Mouse (Mus musculus) limb, embryonic 13.5 days (tissue): ENCODE measurements at regions not wholly inside any gene's neighbourhood (a gene's known extent, or its start where the extent isn't known, plus 50 kb on each side); places are given as distances from the start of the nearest gene placed in this dataset.

Source experiments
- ATAC-seq: fragments of 200-750 bp; cut with Nextera tagmentation; 2 replicates; pipeline ENCODE4 v1.8.0; 2017; ENCODE audit warnings: low read depth, moderate number of reproducible peaks, moderate TSS enrichment; ENCODE audit not compliant: low FRiP score
- H3K27ac ChIP-seq: fragments of 300-500 bp; sonication (generic); 2 replicates; pipeline ENCODE4 v1.5.1; 2015; ENCODE audit warnings: inconsistent platforms, mild to moderate bottlenecking, moderate library complexity
- H3K27me3 ChIP-seq: fragments of 300-500 bp; sonication (generic); 2 replicates; pipeline ENCODE4 v1.6.1; 2015; ENCODE audit warnings: mild to moderate bottlenecking, inconsistent platforms
- H3K36me3 ChIP-seq: fragments of 300-500 bp; sonication (generic); 2 replicates; pipeline ENCODE4 v1.6.1; 2015; ENCODE audit warnings: inconsistent platforms, mild to moderate bottlenecking, moderate library complexity
- H3K4me1 ChIP-seq: fragments of 300-500 bp; sonication (generic); 2 replicates; pipeline ENCODE4 v1.6.1; 2015; ENCODE audit warnings: inconsistent platforms
- H3K4me2 ChIP-seq: fragments of 300-500 bp; sonication (generic); replicated peaks from 2 replicates; pipeline ENCODE4 v1.6.1; 2015; ENCODE audit warnings: inconsistent platforms, mild to moderate bottlenecking, moderate library complexity
- H3K4me3 ChIP-seq: fragments of 300-500 bp; sonication (generic); 2 replicates; pipeline ENCODE4 v1.5.1; 2015; ENCODE audit warnings: moderate library complexity, mild to moderate bottlenecking, inconsistent platforms
- H3K9ac ChIP-seq: fragments of 300-500 bp; sonication (generic); 2 replicates; pipeline ENCODE4 v1.6.1; 2015; ENCODE audit warnings: mild to moderate bottlenecking, inconsistent platforms
- H3K9me3 ChIP-seq: fragments of 300-500 bp; sonication (generic); 2 replicates; pipeline ENCODE4 v1.6.1; 2016; ENCODE audit warnings: inconsistent platforms
- WGBS: fragments of 180-500 bp; shearing (Covaris S2); methylation state at CpG from one replicate; pipeline ENCODE4 v1.1.7; 2015; 5-methylcytosine and 5-hydroxymethylcytosine counted together

DNA sequence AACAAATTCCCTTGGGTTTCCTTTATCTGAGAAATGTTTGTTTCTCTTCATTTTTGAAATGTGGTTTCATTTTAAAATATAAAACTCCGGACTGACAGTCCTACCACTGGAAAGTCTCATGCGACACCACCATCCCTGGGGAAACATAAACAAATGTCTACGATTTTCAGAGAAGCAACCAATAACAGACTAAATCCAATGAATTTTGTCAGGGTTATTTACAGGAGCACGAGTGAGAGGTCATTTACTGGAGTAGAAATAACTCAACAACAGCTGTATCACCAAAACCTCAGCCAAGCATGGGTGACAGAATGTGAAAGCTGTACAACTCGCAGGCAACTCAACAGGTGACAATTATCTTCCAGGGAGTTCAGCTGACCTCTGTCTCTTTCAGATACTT lies 200.5 kb downstream of the Fam76b start:
- no peaks in the 10 kb centered on the region for H3K36me3 ChIP-seq
- ATAC-seq = no peak
- WGBS = 59% methylated on average over 5 of the region's 5 CpGs

DNA sequence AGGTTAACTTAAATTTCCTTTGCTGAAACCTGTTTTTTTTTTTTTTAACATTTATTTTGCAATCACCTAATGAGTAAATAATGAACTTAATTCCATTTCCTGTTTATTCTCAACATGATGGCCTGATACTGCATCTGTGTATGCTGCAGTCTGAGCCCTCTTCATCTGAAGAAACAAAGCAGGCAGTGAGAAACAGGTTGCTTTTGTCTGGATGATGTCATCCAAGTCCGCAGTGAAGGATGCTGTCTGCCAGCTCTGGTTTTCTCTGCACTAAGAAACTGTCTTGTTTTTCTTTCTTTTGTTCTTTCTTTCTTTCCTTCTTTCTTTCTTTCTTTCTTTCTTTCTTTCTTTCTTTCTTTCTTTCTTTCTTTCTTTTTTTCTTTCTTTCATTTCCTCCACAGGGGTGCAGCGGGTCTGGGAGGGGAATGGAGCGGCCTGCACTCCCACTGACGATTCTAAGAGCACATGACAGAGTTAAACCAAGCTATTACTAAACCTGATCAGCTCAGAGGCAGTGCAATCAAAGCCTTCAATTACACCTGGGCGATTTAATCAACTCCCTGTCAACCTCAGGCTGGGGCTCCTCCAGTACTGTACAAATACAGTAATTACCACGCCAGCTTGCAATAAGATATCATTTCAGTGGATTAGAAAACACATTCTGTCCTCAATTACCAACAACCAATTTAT lies 204.0 kb downstream of the Fam76b start:
- Histone ChIP-seq H3K27me3 (no peaks in the 10 kb centered on the region), H3K27ac (no peak overlapping the region), H3K9ac (no peak overlapping the region), H3K36me3 (no peaks in the 10 kb centered on the region), H3K4me3 (no peak overlapping the region), H3K9me3 (no peaks in the 10 kb centered on the region), H3K4me1 (peaks cover 4% of the 10 kb centered on the region; the same call in 1 of the 2 replicates), H3K4me2 (no peak overlapping the region)
- ATAC-seq = no peak
- WGBS = 50% methylated on average over 6 of the region's 6 CpGs

More for the DNA sequence above, 200.5 kb downstream of the Fam76b start:
- H3K9me3 ChIP-seq = no peaks in the 10 kb centered on the region
- no peaks in the 10 kb centered on the region for H3K27me3 ChIP-seq
- H3K4me3 ChIP-seq = no peak overlapping the region
- peaks cover 4% of the 10 kb centered on the region; the same call in 1 of the 2 replicates for H3K4me1 ChIP-seq
- H3K9ac ChIP-seq = no peak overlapping the region
- H3K27ac ChIP-seq = no peak overlapping the region
- no peak overlapping the region for H3K4me2 ChIP-seq

DNA sequence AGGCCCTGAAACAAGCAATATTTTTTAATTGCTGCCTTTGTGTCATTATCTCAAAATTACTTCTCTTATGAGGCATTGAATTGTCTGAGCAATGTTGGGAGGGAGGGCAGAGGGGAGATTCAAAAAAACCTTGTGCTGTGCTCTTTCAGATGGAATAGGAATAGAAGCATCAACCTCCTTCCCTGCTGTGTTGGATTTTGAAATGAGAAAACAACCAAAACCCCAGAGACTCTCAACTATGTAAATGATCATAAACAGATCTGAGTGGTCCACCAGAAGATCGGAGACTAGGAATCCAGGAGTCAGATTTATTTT lies 204.5 kb downstream of the Fam76b start:
- 58% methylated on average over 1 of the region's 1 CpGs for WGBS
- Histone ChIP-seq H3K27me3 (no peaks in the 10 kb centered on the region), H3K9ac (no peak overlapping the region), H3K4me2 (no peak overlapping the region), H3K36me3 (no peaks in the 10 kb centered on the region), H3K4me3 (no peak overlapping the region), H3K27ac (no peak overlapping the region), H3K4me1 (peaks cover 4% of the 10 kb centered on the region; the same call in 1 of the 2 replicates), H3K9me3 (no peaks in the 10 kb centered on the region)
- no peak for ATAC-seq

- WGBS = 77% methylated on average over 2 of the region's 2 CpGs
- Histone ChIP-seq H3K27me3 (no peaks in the 10 kb centered on the region), H3K36me3 (no peaks in the 10 kb centered on the region), H3K9ac (no peak overlapping the region), H3K9me3 (no peaks in the 10 kb centered on the region), H3K4me2 (no peak overlapping the region), H3K4me1 (peaks cover 4% of the 10 kb centered on the region; the same call in 1 of the 2 replicates), H3K27ac (no peak overlapping the region), H3K4me3 (no peak overlapping the region)
- ATAC-seq = no peak
These were observed 208.0 kb downstream of the Fam76b start for GRCm38 (mm10) chr9:14035526-14035925.

DNA sequence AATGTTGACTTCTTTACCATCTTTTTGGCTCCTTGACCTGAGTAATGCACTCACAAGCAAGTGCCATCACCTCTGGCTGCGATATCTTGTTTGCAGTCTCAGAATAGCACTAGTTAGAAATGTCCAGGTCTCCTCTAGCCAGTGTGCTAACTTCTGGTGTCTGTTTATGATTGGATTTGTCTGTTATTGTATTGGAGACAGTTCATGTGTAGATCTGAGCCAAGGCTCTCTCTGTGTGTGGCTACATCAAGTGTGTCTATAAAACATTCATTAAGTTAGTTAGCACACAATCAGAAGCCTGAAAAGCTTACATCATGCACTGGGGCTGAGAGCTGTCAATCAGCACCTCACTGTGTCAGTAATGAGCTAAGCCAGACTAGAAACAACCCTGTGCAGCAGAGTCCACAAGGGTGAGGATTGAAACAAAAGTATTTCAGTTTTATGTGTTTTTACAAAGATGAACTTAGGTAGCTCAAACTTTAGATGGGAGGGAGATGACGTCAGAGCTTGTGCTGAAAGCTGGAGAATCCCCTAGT lies 214.5 kb downstream of the Fam76b start:
- Histone ChIP-seq H3K4me2 (no peak overlapping the region), H3K27ac (no peak overlapping the region; the same call in 1 of the 2 replicates), H3K9me3 (no peaks in the 10 kb centered on the region), H3K27me3 (no peaks in the 10 kb centered on the region), H3K4me3 (no peak overlapping the region), H3K4me1 (peaks cover 10% of the 10 kb centered on the region; the same call in 1 of the 2 replicates), H3K36me3 (no peaks in the 10 kb centered on the region), H3K9ac (no peak overlapping the region)
- 50% methylated on average over 2 of the region's 2 CpGs for WGBS
- 0 out of 2 replicates have a peak, but pooled peaks have one; percentile 24 for ATAC-seq

GRCm38 (mm10) chr9:14048224-14048623 lies 220.7 kb downstream of the Fam76b start:
- no peak overlapping the region for H3K4me3 ChIP-seq
- H3K36me3 ChIP-seq = no peaks in the 10 kb centered on the region
- H3K27ac ChIP-seq = no peak overlapping the region
- 67% methylated on average over 4 of the region's 4 CpGs for WGBS
- no peak overlapping the region for H3K9ac ChIP-seq
- H3K9me3 ChIP-seq = no peaks in the 10 kb centered on the region
- H3K4me2 ChIP-seq = no peak overlapping the region
- no peaks in the 10 kb centered on the region for H3K27me3 ChIP-seq
- ATAC-seq = no peak
- H3K4me1 ChIP-seq = 0 out of 2 replicates have a peak, but pooled peaks cover 4% of the 10 kb centered on the region

DNA sequence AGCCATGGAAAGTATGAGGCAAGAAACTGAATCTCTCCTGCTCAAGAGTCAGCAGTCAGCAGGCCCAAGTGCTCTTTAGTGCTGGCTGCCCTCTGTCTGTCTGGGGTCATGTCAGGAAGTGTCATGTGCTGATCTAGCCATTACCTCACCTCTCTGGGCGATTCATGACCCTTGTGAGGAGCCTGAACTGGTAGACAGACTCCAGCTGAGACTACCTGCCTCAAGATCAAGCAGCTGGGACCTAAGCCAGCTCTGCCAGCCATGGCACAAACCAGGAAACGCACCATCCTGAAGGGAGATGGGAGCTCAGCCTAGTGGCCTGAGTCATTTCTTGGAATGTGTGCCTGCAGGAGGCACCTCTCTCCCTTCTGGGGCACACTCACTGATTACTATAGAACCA lies 221.2 kb upstream of the Sesn3 start:
- no peaks in the 10 kb centered on the region for H3K9me3 ChIP-seq
- no peak overlapping the region for H3K4me3 ChIP-seq
- H3K4me1 ChIP-seq = peaks cover 29% of the 10 kb centered on the region
- no peaks in the 10 kb centered on the region for H3K27me3 ChIP-seq
- no peak overlapping the region for H3K9ac ChIP-seq
- ATAC-seq = peak; percentile 52; the same call in 1 of the 2 replicates
- 35% methylated on average over 2 of the region's 2 CpGs for WGBS
- no peak overlapping the region for H3K4me2 ChIP-seq
- H3K36me3 ChIP-seq = no peaks in the 10 kb centered on the region
- H3K27ac ChIP-seq = no peak overlapping the region; the same call in 1 of the 2 replicates

DNA sequence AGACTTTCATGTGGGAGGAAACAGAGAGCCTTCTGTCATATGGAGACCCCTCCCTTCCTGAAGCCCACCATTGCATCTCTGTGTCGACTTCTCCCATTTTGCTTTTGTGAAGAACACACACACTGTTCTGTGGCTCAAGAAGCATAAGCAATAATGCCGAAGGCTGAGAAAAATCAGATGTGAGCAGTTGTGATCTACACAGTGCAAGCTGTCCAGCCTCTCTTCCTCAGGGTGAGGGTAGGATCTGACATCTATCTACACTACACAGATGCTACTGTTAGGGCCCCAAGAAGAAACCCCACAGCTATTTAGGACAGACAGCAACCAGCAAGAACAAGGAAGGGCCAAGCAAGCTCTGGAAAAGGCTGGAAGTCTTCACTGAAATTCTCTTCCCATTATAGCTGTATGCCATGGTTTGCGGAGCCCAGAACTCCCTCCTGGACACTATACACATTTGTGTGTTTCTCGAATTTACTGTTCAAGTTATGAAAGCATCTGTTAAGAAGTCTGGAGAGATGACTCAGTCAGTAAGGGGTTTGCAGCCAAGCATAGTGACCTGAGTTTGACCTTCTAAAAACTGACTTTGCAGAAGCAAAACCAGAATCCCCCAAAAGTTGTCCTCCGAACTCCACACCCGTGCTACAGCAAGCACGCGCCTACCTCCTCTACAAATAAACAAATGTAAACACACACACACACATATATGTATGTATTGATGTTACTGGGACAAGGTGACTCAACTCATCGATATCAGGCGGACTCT lies 218.3 kb upstream of the Sesn3 start:
- 77% methylated on average over 10 of the region's 10 CpGs for WGBS
- Histone ChIP-seq H3K4me2 (no peak overlapping the region), H3K4me3 (no peak overlapping the region), H3K9me3 (no peaks in the 10 kb centered on the region), H3K9ac (no peak overlapping the region), H3K27ac (no peak overlapping the region), H3K27me3 (no peaks in the 10 kb centered on the region), H3K4me1 (peaks cover 41% of the 10 kb centered on the region), H3K36me3 (no peaks in the 10 kb centered on the region)
- ATAC-seq = no peak

DNA sequence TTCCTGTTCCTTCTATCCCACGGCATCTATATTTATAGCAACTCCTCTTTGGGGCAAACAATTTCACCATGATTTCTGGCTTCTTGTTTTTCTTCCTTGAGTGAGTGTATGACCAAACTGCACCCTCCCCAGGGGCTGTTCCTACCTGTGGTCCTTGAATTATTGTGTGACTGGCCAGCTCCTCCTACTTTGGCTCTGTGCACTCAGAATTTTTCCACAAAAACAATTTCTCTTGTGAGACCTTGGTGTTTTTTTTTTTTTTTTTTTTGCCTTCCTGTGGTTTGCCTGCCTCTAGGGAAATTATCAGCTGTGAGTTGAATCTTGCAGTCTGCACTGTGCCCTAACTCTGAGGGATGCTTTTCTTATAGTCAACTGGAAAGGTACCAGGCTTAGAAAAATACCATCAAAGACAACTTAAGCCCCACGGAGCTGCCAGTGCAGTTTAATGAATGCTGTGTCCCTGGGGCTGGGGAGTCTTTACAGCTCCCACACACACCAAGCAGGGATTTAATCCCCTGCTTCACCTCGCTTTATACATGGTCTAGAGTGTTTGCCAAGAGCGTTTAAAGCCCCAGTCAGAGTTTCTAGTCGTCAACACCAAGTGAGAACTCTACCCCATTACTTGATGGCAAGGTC lies 216.2 kb upstream of the Sesn3 start:
- H3K9me3 ChIP-seq = no peaks in the 10 kb centered on the region
- no peaks in the 10 kb centered on the region for H3K27me3 ChIP-seq
- H3K36me3 ChIP-seq = no peaks in the 10 kb centered on the region
- ATAC-seq = peak; percentile 49; the same call in 1 of the 2 replicates
- no peak overlapping the region for H3K4me3 ChIP-seq
- 11% methylated on average over 5 of the region's 5 CpGs for WGBS
- peak overlapping the region; percentile 79 for H3K27ac ChIP-seq
- H3K4me1 ChIP-seq = peaks cover 44% of the 10 kb centered on the region
- no peak overlapping the region for H3K9ac ChIP-seq
- H3K4me2 ChIP-seq = peak overlapping the region; percentile 19; the same call in 1 of the 2 replicates

DNA sequence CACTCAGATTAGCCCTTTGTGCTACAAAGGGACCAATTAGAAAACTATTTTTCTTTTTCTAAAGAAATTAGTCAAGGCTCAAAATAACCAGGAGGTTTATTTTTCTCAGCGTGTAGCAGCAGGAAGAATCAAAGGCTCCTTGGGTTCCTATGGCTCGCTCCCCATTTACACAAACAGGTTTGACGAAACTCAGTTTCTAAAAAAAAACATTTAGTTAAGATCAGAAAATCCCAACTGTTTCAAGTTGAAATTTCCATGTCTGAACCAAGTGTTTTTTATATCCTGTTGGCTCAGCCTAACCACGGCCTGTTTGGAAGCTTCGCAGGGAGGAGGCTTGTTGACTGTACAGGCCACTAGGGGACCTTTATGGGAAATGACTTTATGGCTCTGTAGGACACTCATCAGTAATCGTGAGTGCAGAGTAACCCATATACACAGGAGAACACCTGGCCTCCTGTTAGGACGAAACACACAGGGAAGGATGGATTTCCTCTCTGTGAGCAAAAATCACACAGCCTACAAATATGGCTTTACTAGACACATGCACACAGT lies 215.6 kb upstream of the Sesn3 start:
- Histone ChIP-seq H3K36me3 (no peaks in the 10 kb centered on the region), H3K27me3 (no peaks in the 10 kb centered on the region), H3K9me3 (no peaks in the 10 kb centered on the region), H3K9ac (no peak overlapping the region), H3K4me2 (peak overlapping the region; percentile 19; the same call in 1 of the 2 replicates), H3K4me3 (no peak overlapping the region), H3K27ac (peak overlapping the region; percentile 79), H3K4me1 (peaks cover 43% of the 10 kb centered on the region)
- 19% methylated on average over 7 of the region's 7 CpGs for WGBS
- peak; percentile 64; the same call in 1 of the 2 replicates for ATAC-seq

DNA sequence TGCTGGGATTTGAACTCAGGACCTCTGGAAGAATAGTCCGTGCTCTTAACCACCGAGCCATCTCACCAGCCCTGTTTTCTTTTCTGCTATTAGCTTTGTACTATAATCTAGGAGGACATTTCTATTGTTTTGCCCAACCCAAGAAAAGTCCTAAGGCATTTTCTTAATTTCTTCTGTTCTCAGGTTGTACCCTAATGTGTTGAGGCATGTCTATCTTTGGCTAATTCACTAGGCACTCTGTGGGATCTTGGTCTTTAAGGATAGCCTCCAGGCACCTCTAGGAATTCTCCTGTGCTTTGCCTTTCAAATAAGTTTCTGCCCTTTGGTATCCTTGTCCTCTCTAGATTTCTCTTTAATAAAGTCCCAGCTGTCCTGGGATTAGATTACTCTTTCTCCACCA lies 214.6 kb upstream of the Sesn3 start:
- H3K4me1 ChIP-seq = peaks cover 43% of the 10 kb centered on the region
- no peaks in the 10 kb centered on the region for H3K36me3 ChIP-seq
- H3K27ac ChIP-seq = no peak overlapping the region
- no peak overlapping the region for H3K4me3 ChIP-seq
- no peak for ATAC-seq
- peaks cover 4% of the 10 kb centered on the region for H3K9me3 ChIP-seq
- H3K4me2 ChIP-seq = no peak overlapping the region
- no peaks in the 10 kb centered on the region for H3K27me3 ChIP-seq
- H3K9ac ChIP-seq = no peak overlapping the region
- 95% methylated on average over 2 of the region's 2 CpGs for WGBS

DNA sequence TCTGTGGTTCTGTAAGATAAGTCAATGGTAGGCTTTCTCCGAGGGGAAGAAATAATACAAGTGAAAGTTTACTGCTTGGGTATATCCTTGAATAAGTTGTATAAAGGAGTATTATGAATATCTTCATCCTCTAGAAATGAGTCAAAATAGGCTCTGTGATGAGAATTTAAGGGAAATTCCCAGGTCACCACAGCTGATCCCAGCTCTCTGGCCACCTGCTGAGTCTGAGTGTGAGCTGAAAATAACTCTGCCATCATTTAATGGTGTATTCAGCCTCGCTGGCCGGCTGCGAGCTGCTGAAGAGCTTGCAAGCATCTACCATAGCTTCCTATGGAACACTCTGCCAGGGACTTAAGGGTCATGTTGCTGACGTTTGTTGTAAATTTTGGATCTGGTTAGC lies 213.5 kb upstream of the Sesn3 start:
- WGBS = 62% methylated on average over 5 of the region's 5 CpGs
- no peak for ATAC-seq
- H3K4me3 ChIP-seq = no peak overlapping the region
- H3K4me1 ChIP-seq = peaks cover 39% of the 10 kb centered on the region
- no peak overlapping the region; the same call in 1 of the 2 replicates for H3K27ac ChIP-seq
- no peak overlapping the region for H3K4me2 ChIP-seq
- 0 out of 2 replicates have a peak, but pooled peaks cover 2% of the 10 kb centered on the region for H3K36me3 ChIP-seq
- peaks cover 13% of the 10 kb centered on the region for H3K9me3 ChIP-seq
- H3K27me3 ChIP-seq = no peaks in the 10 kb centered on the region
- H3K9ac ChIP-seq = no peak overlapping the region
